Mouse (Mus musculus) natural killer cell, adult 2 months (primary cell): ENCODE results near the gene Tmem82.

Source experiments
- DNase-seq, 2 experiments: peaks; one replicate each; pipeline ENCODE4 v3.0.0; 2022; ENCODE audit warnings: low spot score in 2 of 2

The Tmem82 gene

GRCm38 (mm10) chr4:141616811-141617210, 1.6 kb downstream of the Tmem82 start:
- DNase-seq = no peak

- DNase-seq = no peak
Observed at GRCm38 (mm10) chr4:141614946-141615345, 3.5 kb downstream of the Tmem82 start.

- DNase-seq = no peak
Observed at GRCm38 (mm10) chr4:141609538-141609937, 8.9 kb downstream of the Tmem82 start.

- DNase-seq = no peak
Observed at GRCm38 (mm10) chr4:141605861-141606260, 12.6 kb downstream of the Tmem82 start, which contains the start of gene Fblim1. Fblim1 (minus strand) TSS chr4:141606096.

- no peak for DNase-seq
Observed at GRCm38 (mm10) chr4:141605421-141605820, 13.0 kb downstream of the Tmem82 start.

- DNase-seq = no peak
Observed at GRCm38 (mm10) chr4:141604493-141604892, 13.9 kb downstream of the Tmem82 start.

GRCm38 (mm10) chr4:141603921-141604320, 14.5 kb downstream of the Tmem82 start:
- DNase-seq = no peak

- no peak for DNase-seq
Observed at GRCm38 (mm10) chr4:141602523-141603223, 15.8 kb downstream of the Tmem82 start.

- no peak for DNase-seq
Observed at GRCm38 (mm10) chr4:141601148-141601862, 17.1 kb downstream of the Tmem82 start.

GRCm38 (mm10) chr4:141600364-141600763, 18.1 kb downstream of the Tmem82 start:
- no peak for DNase-seq

GRCm38 (mm10) chr4:141599251-141600141, 18.9 kb downstream of the Tmem82 start:
- DNase-seq = no peak

GRCm38 (mm10) chr4:141598894-141599250, 19.6 kb downstream of the Tmem82 start:
- DNase-seq = no peak

GRCm38 (mm10) chr4:141598199-141598893, 20.1 kb downstream of the Tmem82 start:
- no peak for DNase-seq

GRCm38 (mm10) chr4:141596700-141597328, 21.6 kb downstream of the Tmem82 start:
- DNase-seq = no peak

GRCm38 (mm10) chr4:141595605-141596268, 22.7 kb downstream of the Tmem82 start:
- DNase-seq = no peak

- no peak for DNase-seq
Observed at GRCm38 (mm10) chr4:141595138-141595537, 23.3 kb downstream of the Tmem82 start.

- DNase-seq = peak; percentile 28 to 46
Observed at GRCm38 (mm10) chr4:141591547-141591946, 26.9 kb downstream of the Tmem82 start.

- no peak for DNase-seq
Observed at GRCm38 (mm10) chr4:141583919-141584318, 34.5 kb downstream of the Tmem82 start.

- no peak for DNase-seq
Observed at GRCm38 (mm10) chr4:141581051-141581450, 37.4 kb downstream of the Tmem82 start.

GRCm38 (mm10) chr4:141578833-141579232, 39.6 kb downstream of the Tmem82 start:
- DNase-seq = no peak

- no peak for DNase-seq
Observed at GRCm38 (mm10) chr4:141576877-141577276, 41.6 kb downstream of the Tmem82 start.
